Mouse (Mus musculus) lung, adult 2 months (tissue): ENCODE measurements at regions not wholly inside any gene's neighbourhood (a gene's known extent, or its start where the extent isn't known, plus 50 kb on each side); places are given as distances from the start of the nearest gene placed in this dataset.

Experiments
- CTCF ChIP-seq: fragments of 200-500 bp; IDR thresholded peaks from 2 replicates; pipeline ENCODE4 v1.5.1; 2011; ENCODE audit warnings: mild to moderate bottlenecking, low read length, control low read depth; ENCODE audit not compliant: insufficient read depth
- POLR2A ChIP-seq: fragments of 200-500 bp; IDR thresholded peaks from 2 replicates; pipeline ENCODE4 v1.6.1; 2011; ENCODE audit warnings: low read depth, mild to moderate bottlenecking, control low read depth, low read length, borderline replicate concordance; ENCODE audit errors: extremely low read depth

- TF ChIP-seq POLR2A (no peak), CTCF (no peak)
Measured at GRCm38 (mm10) chr15:50472626-50473025, 3412.1 kb upstream of the Gm7489 start.
